ENCODE assay signal across 43 mouse cellular contexts in the genomic region with DNA sequence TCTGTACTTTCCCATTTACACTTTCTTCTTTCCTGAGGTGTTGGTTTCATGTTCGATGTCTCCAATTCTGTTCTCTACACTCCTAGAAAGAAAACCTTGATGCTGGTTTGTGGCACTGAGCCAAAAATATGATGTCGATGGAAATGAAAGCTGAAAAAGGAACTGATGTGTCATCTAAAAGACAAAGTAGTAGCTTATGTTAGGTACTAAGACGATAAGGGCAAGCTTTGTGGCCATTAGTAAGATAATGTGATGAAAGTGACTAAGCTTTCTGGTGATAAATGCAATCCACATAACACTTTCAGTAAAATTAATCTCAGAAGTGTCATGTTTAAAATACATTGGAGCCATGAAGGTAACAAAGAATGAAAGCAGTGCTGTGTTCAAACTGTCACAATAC. TPM values are rescaled to one million over a fixed set of nuclear protein-coding genes. Genes with fewer than 3 reads are reported as not detected.
"Had no signal": no experiment of that assay in that cellular context is flagged by ENCODE, and none has a peak within 500 bp of the region (broad histone marks: within the 10 kb centered on the region; RNA-seq: fewer than 3 reads in every experiment).

No protein-coding gene starts in this region.

- H3K4me1 ChIP-seq: heart, embryonic 10.5 days; heart, embryonic 12.5 days; hindbrain, embryonic 10.5 days; hindbrain, embryonic 12.5 days; hindbrain, embryonic 15.5 days; kidney, embryonic 15.5 days; limb, embryonic 13.5 days; limb, embryonic 15.5 days; liver, embryonic 12.5 days had no signal

- ATAC-seq: hindbrain, postnatal 0 days; intestine, embryonic 16.5 days; liver, embryonic 12.5 days had no signal

- H3K27me3 ChIP-seq: heart, embryonic 12.5 days; hindbrain, embryonic 12.5 days; hindbrain, embryonic 15.5 days; kidney, embryonic 15.5 days; limb, embryonic 13.5 days; limb, embryonic 15.5 days; liver, embryonic 12.5 days had no signal

- DNase-seq: gastrocnemius, adult 2 months; gastrocnemius, postnatal 10 days; gastrocnemius, postnatal 25 days; heart, adult 11 months; heart, postnatal 10 days; heart, postnatal 4 days; kidney, adult 11 months; kidney, adult 2 months; kidney, adult 9 months; kidney, postnatal 14 days; kidney, postnatal 36 days; layer of hippocampus, adult 9-11 months; layer of hippocampus, postnatal 36 days; left cerebral cortex, postnatal 4 days had no signal

- H3K9ac ChIP-seq: heart, embryonic 12.5 days; hindbrain, embryonic 12.5 days; hindbrain, embryonic 15.5 days; kidney, embryonic 15.5 days; limb, embryonic 13.5 days; limb, embryonic 15.5 days; liver, embryonic 12.5 days; liver, embryonic 14.5 days had no signal

- H3K9me3 ChIP-seq: heart, embryonic 10.5 days; heart, embryonic 12.5 days; hindbrain, embryonic 10.5 days; hindbrain, embryonic 12.5 days; hindbrain, embryonic 15.5 days; kidney, embryonic 15.5 days; limb, embryonic 13.5 days; limb, embryonic 15.5 days; liver, embryonic 12.5 days had no signal

- H3K36me3 ChIP-seq: heart, embryonic 10.5 days; heart, embryonic 12.5 days; hindbrain, embryonic 10.5 days; hindbrain, embryonic 12.5 days; hindbrain, embryonic 15.5 days; kidney, embryonic 15.5 days; limb, embryonic 13.5 days; limb, embryonic 15.5 days; liver, embryonic 12.5 days had no signal

- H3K27ac ChIP-seq: gastrocnemius, adult 2 months; heart, embryonic 10.5 days; hindbrain, embryonic 10.5 days; hindbrain, embryonic 12.5 days; hindbrain, embryonic 15.5 days; hindbrain, postnatal 0 days; kidney, embryonic 15.5 days; kidney, postnatal 0 days; limb, embryonic 13.5 days; limb, embryonic 15.5 days; liver, embryonic 12.5 days; liver, embryonic 14.5 days had no signal

- H3K4me2 ChIP-seq: heart, embryonic 12.5 days; hindbrain, embryonic 12.5 days; hindbrain, embryonic 15.5 days; kidney, embryonic 15.5 days; limb, embryonic 13.5 days; limb, embryonic 15.5 days; liver, embryonic 12.5 days had no signal

- H3K4me3 ChIP-seq: gastrocnemius, adult 2 months; heart, embryonic 10.5 days; heart, embryonic 12.5 days; hindbrain, embryonic 10.5 days; hindbrain, embryonic 12.5 days; hindbrain, embryonic 15.5 days; kidney, embryonic 15.5 days; limb, embryonic 13.5 days; limb, embryonic 15.5 days; liver, embryonic 12.5 days had no signal

RNA-seq across cellular contexts. Expression of a gene that starts 2.4 kb away (rescaled TPM):
- total RNA-seq: gastrocnemius, adult 2 months; gastrocnemius, postnatal 10 days; gastrocnemius, postnatal 25 days; gastrocnemius, postnatal 4 days; heart, adult 8-10 months; heart, postnatal 10 days; heart, postnatal 25 days; heart, postnatal 4 days; hindbrain, postnatal 0 days; layer of hippocampus, adult 18-20 months; layer of hippocampus, adult 8-10 months; layer of hippocampus, postnatal 14 days; layer of hippocampus, postnatal 36 days; left cerebral cortex, adult 18-20 months; left cerebral cortex, adult 8-10 months; left cerebral cortex, postnatal 10 days; left cerebral cortex, postnatal 25 days; left cerebral cortex, postnatal 4 days; liver, adult 2 months had no signal
- polyA plus RNA-seq: heart, embryonic 10.5 days; heart, embryonic 12.5 days; heart, embryonic 14.5 days; heart, embryonic 16.5 days; hindbrain, embryonic 10.5 days; hindbrain, embryonic 12.5 days; hindbrain, embryonic 15.5 days; hindbrain, postnatal 0 days; intestine, embryonic 14.5 days; intestine, embryonic 16.5 days; kidney, adult 2 months; kidney, embryonic 15.5 days; kidney, postnatal 0 days; large intestine, adult 2 months; limb, embryonic 11.5 days; limb, embryonic 13.5 days; limb, embryonic 15.5 days; liver, adult 2 months; liver, embryonic 12.5 days; liver, embryonic 14.5 days had no signal

RNA-seq across cellular contexts. Expression of a gene that starts 4.6 kb away (rescaled TPM):
- total RNA-seq: gastrocnemius, adult 2 months; gastrocnemius, postnatal 10 days; gastrocnemius, postnatal 25 days; gastrocnemius, postnatal 4 days; heart, adult 8-10 months; heart, postnatal 10 days; heart, postnatal 25 days; heart, postnatal 4 days; hindbrain, postnatal 0 days; layer of hippocampus, adult 18-20 months; layer of hippocampus, adult 8-10 months; layer of hippocampus, postnatal 14 days; layer of hippocampus, postnatal 36 days; left cerebral cortex, adult 18-20 months; left cerebral cortex, adult 8-10 months; left cerebral cortex, postnatal 10 days; left cerebral cortex, postnatal 25 days; left cerebral cortex, postnatal 4 days; liver, adult 2 months had no signal
- polyA plus RNA-seq: heart, embryonic 10.5 days; heart, embryonic 12.5 days; heart, embryonic 14.5 days; heart, embryonic 16.5 days; hindbrain, embryonic 10.5 days; hindbrain, embryonic 12.5 days; hindbrain, embryonic 15.5 days; hindbrain, postnatal 0 days; intestine, embryonic 14.5 days; intestine, embryonic 16.5 days; kidney, adult 2 months; kidney, embryonic 15.5 days; kidney, postnatal 0 days; large intestine, adult 2 months; limb, embryonic 11.5 days; limb, embryonic 13.5 days; limb, embryonic 15.5 days; liver, adult 2 months; liver, embryonic 12.5 days; liver, embryonic 14.5 days had no signal

RNA-seq across cellular contexts. Expression of a gene that starts 9.8 kb away (rescaled TPM):
- total RNA-seq: gastrocnemius, adult 2 months; gastrocnemius, postnatal 10 days; gastrocnemius, postnatal 25 days; gastrocnemius, postnatal 4 days; heart, adult 8-10 months; heart, postnatal 10 days; heart, postnatal 25 days; heart, postnatal 4 days; hindbrain, postnatal 0 days; layer of hippocampus, adult 18-20 months; layer of hippocampus, adult 8-10 months; layer of hippocampus, postnatal 14 days; layer of hippocampus, postnatal 36 days; left cerebral cortex, adult 18-20 months; left cerebral cortex, adult 8-10 months; left cerebral cortex, postnatal 10 days; left cerebral cortex, postnatal 25 days; left cerebral cortex, postnatal 4 days; liver, adult 2 months had no signal
- polyA plus RNA-seq: heart, embryonic 10.5 days; heart, embryonic 12.5 days; heart, embryonic 14.5 days; heart, embryonic 16.5 days; hindbrain, embryonic 10.5 days; hindbrain, embryonic 12.5 days; hindbrain, embryonic 15.5 days; hindbrain, postnatal 0 days; intestine, embryonic 14.5 days; intestine, embryonic 16.5 days; kidney, adult 2 months; kidney, embryonic 15.5 days; kidney, postnatal 0 days; large intestine, adult 2 months; limb, embryonic 11.5 days; limb, embryonic 13.5 days; limb, embryonic 15.5 days; liver, adult 2 months; liver, embryonic 12.5 days; liver, embryonic 14.5 days had no signal

RNA-seq across cellular contexts. Expression of a gene that starts 37.1 kb away (rescaled TPM):
- total RNA-seq: gastrocnemius, adult 2 months; gastrocnemius, postnatal 10 days; gastrocnemius, postnatal 25 days; gastrocnemius, postnatal 4 days; heart, adult 8-10 months; heart, postnatal 10 days; heart, postnatal 25 days; heart, postnatal 4 days; hindbrain, postnatal 0 days; layer of hippocampus, adult 18-20 months; layer of hippocampus, adult 8-10 months; layer of hippocampus, postnatal 14 days; layer of hippocampus, postnatal 36 days; left cerebral cortex, adult 18-20 months; left cerebral cortex, adult 8-10 months; left cerebral cortex, postnatal 10 days; left cerebral cortex, postnatal 25 days; left cerebral cortex, postnatal 4 days; liver, adult 2 months had no signal
- polyA plus RNA-seq: heart, embryonic 10.5 days; heart, embryonic 12.5 days; heart, embryonic 14.5 days; heart, embryonic 16.5 days; hindbrain, embryonic 10.5 days; hindbrain, embryonic 12.5 days; hindbrain, embryonic 15.5 days; hindbrain, postnatal 0 days; intestine, embryonic 14.5 days; intestine, embryonic 16.5 days; kidney, adult 2 months; kidney, embryonic 15.5 days; kidney, postnatal 0 days; large intestine, adult 2 months; limb, embryonic 11.5 days; limb, embryonic 13.5 days; limb, embryonic 15.5 days; liver, adult 2 months; liver, embryonic 12.5 days; liver, embryonic 14.5 days had no signal

RNA-seq across cellular contexts. Expression of a gene that starts 40.3 kb away (rescaled TPM):
- polyA plus RNA-seq: liver, adult 2 months had no signal
